Mouse (Mus musculus) heart, adult 2 months (tissue): ENCODE data around the gene Mum1.

Experiments used
- CTCF ChIP-seq: fragments of 200-600 bp; IDR thresholded peaks from 2 replicates; pipeline ENCODE4 v1.8.1; 2022; ENCODE audit warnings: antibody characterized with exemption, mild to moderate bottlenecking, moderate library complexity
- EP300 ChIP-seq: fragments of 200-500 bp; IDR thresholded peaks from 2 replicates; pipeline ENCODE4 v1.6.1; 2011; ENCODE audit warnings: low read depth, low read length, control low read depth; ENCODE audit not compliant: insufficient read depth
- POLR2A ChIP-seq: fragments of 200-500 bp; IDR thresholded peaks from 2 replicates; pipeline ENCODE4 v1.6.1; 2011; ENCODE audit warnings: mild to moderate bottlenecking, low read depth, low read length, control low read depth; ENCODE audit not compliant: insufficient read depth

DNA sequence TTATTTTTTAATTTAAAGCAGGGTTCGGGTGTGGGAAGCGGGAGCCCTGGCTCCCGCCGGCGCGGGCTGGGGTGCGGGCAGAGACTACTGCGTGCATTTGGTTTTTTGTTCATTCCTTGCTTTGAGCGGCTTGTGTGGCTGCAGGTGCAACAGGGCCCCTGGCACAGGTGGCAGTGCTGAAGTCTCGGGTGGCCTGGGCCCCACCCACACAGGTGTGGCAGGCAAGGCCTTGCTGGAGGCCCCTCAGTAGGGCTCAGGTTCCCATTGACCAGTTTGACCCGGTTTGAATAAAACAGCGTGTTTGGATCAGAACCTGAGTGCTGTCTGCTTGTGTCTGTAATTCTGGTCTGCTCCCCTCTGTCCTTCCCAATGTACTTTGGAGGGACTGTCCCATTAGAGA lies 61.9 kb downstream of the Mum1 start:
- TF ChIP-seq POLR2A (no peak), CTCF (no peak), EP300 (no peak)
